Mouse (Mus musculus) CH12.LX (cell line): ENCODE results near the gene Gm20388. TPM values are rescaled to one million over a fixed set of nuclear protein-coding genes. Genes with fewer than 3 reads are reported as not detected.

ENCODE experiments used
- DNase-seq: peaks from one replicate; pipeline ENCODE4 v3.0.0-alpha.2; 2013; ENCODE audit errors: extremely low read depth
- H3K27ac ChIP-seq: 2 replicates; pipeline ENCODE4 v1.5.1; 2012; ENCODE audit warnings: low read depth, mild to moderate bottlenecking, control low read depth, moderate library complexity; ENCODE audit not compliant: insufficient read depth
- H3K27me3 ChIP-seq: replicated peaks from 2 replicates; pipeline ENCODE3; 2012; ENCODE audit warnings: inconsistent platforms
- H3K36me3 ChIP-seq, 2 experiments: replicated peaks in 1 of 2; 2 replicates each; pipeline versions ENCODE3 to v1.6.1; 2012; ENCODE audit warnings: inconsistent platforms in 1 of 2, low read length in 1 of 2, mild to moderate bottlenecking in 1 of 2, mixed read lengths in 1 of 2, moderate library complexity in 1 of 2; ENCODE audit not compliant: control insufficient read depth in 1 of 2, insufficient read depth in 1 of 2
- H3K4me1 ChIP-seq, 2 experiments: 2 replicates each; pipeline ENCODE4 v1.6.1; 2012; ENCODE audit warnings: inconsistent platforms in 1 of 2, moderate library complexity in 1 of 2; ENCODE audit not compliant: insufficient read depth in 2 of 2, control insufficient read depth in 1 of 2
- H3K4me2 ChIP-seq: 2 replicates; pipeline ENCODE4 v1.6.1; 2012; ENCODE audit warnings: low read depth, mild to moderate bottlenecking, control low read depth; ENCODE audit not compliant: poor library complexity, insufficient read depth, severe bottlenecking
- H3K4me3 ChIP-seq, 3 experiments: fragments of 150-350 bp in 1 of 3; sonication (generic) in 1 of 3; replicated peaks in 1 of 3; 2 replicates each; pipeline versions ENCODE3 to v1.5.1; 2011 to 2012; ENCODE audit warnings: low read depth in 2 of 3, low read length in 2 of 3, mild to moderate bottlenecking in 2 of 3, moderate library complexity in 2 of 3, control low read depth in 1 of 3, improper control_type of control experiment in 1 of 3, inconsistent platforms in 1 of 3, mixed read lengths in 1 of 3; ENCODE audit not compliant: poor library complexity in 1 of 3
- H3K79me2 ChIP-seq: replicated peaks from 2 replicates; pipeline ENCODE4 v1.6.1; 2012; ENCODE audit warnings: mild to moderate bottlenecking, moderate library complexity; ENCODE audit not compliant: control insufficient read depth, poor library complexity, insufficient read depth, severe bottlenecking; ENCODE audit errors: extremely low read depth
- H3K9ac ChIP-seq: 2 replicates; pipeline ENCODE4 v1.6.1; 2012; ENCODE audit warnings: low read depth, mild to moderate bottlenecking, control low read depth, moderate library complexity; ENCODE audit not compliant: insufficient read depth
- H3K9me3 ChIP-seq: replicated peaks from 2 replicates; pipeline ENCODE3; 2012; ENCODE audit warnings: low read length, inconsistent platforms, mixed read lengths
- BHLHE40 ChIP-seq: IDR thresholded peaks from 2 replicates; pipeline ENCODE4 v1.6.1; 2011; ENCODE audit warnings: mild to moderate bottlenecking, low read depth, low read length, improper control_type of control experiment
- CHD2 ChIP-seq: IDR thresholded peaks from 2 replicates; pipeline ENCODE4 v1.6.1; 2011; ENCODE audit warnings: low read length, improper control_type of control experiment
- E2F4 ChIP-seq: IDR thresholded peaks from 2 replicates; pipeline ENCODE4 v1.6.1; 2011; ENCODE audit warnings: low read depth, low read length, improper control_type of control experiment; ENCODE audit not compliant: insufficient replicate concordance
- ELF1 ChIP-seq: IDR thresholded peaks from 2 replicates; pipeline ENCODE4 v1.6.1; 2014; ENCODE audit warnings: low read depth, mild to moderate bottlenecking, inconsistent platforms, low read length, improper control_type of control experiment
- EP300 ChIP-seq: IDR thresholded peaks from 2 replicates; pipeline ENCODE4 v1.6.1; 2011; ENCODE audit warnings: low read length, improper control_type of control experiment
- ETS1 ChIP-seq: conservative IDR thresholded peaks from 2 replicates; pipeline ENCODE4 v1.6.1; 2012; ENCODE audit warnings: low read depth, mild to moderate bottlenecking, inconsistent platforms, low read length, improper control_type of control experiment, moderate library complexity
- HCFC1 ChIP-seq: IDR thresholded peaks from 2 replicates; pipeline ENCODE4 v1.6.1; 2012; ENCODE audit warnings: low read depth, mild to moderate bottlenecking, inconsistent platforms, low read length, improper control_type of control experiment
- IRF4 ChIP-seq: IDR thresholded peaks from 2 replicates; pipeline ENCODE4 v1.6.1; 2014; ENCODE audit warnings: low read depth, mild to moderate bottlenecking, inconsistent platforms, low read length, improper control_type of control experiment
- JUN ChIP-seq: IDR thresholded peaks from 2 replicates; pipeline ENCODE4 v1.6.1; 2011; ENCODE audit warnings: low read depth, mild to moderate bottlenecking, low read length, improper control_type of control experiment, moderate library complexity; ENCODE audit not compliant: insufficient read depth
- KAT2A ChIP-seq: IDR thresholded peaks from 2 replicates; pipeline ENCODE4 v1.6.1; 2012; ENCODE audit warnings: low read length, improper control_type of control experiment, inconsistent platforms; ENCODE audit not compliant: insufficient replicate concordance
- MAFK ChIP-seq: IDR thresholded peaks from 2 replicates; pipeline ENCODE4 v1.6.1; 2011; ENCODE audit warnings: low read length, improper control_type of control experiment; ENCODE audit not compliant: insufficient replicate concordance
- MAZ ChIP-seq: IDR thresholded peaks from 2 replicates; pipeline ENCODE4 v1.6.1; 2012; ENCODE audit warnings: low read depth, mild to moderate bottlenecking, inconsistent platforms, low read length, improper control_type of control experiment, moderate library complexity
- MYC ChIP-seq: IDR thresholded peaks from 2 replicates; pipeline ENCODE4 v1.6.1; 2011; ENCODE audit warnings: low read depth, mild to moderate bottlenecking, improper control_type of control experiment, low read length
- NELFE ChIP-seq: IDR thresholded peaks from 2 replicates; pipeline ENCODE4 v1.6.1; 2011; ENCODE audit warnings: low read depth, low read length, improper control_type of control experiment
- PAX5 ChIP-seq: IDR thresholded peaks from 2 replicates; pipeline ENCODE4 v1.6.1; 2012; ENCODE audit warnings: low read length, inconsistent platforms, mixed read lengths
- POLR2A ChIP-seq: IDR thresholded peaks from 2 replicates; pipeline ENCODE4 v1.6.1; 2011; ENCODE audit warnings: low read depth, mild to moderate bottlenecking, improper control_type of control experiment, low read length
- RAD21 ChIP-seq: IDR thresholded peaks from 2 replicates; pipeline ENCODE4 v1.6.1; 2011; ENCODE audit warnings: low read depth, mild to moderate bottlenecking, low read length, improper control_type of control experiment, moderate library complexity
- RCOR1 ChIP-seq: conservative IDR thresholded peaks from 2 replicates; pipeline ENCODE4 v1.6.1; 2012; ENCODE audit warnings: low read depth, mild to moderate bottlenecking, inconsistent platforms, low read length, improper control_type of control experiment
- UBTF ChIP-seq: IDR thresholded peaks from 2 replicates; pipeline ENCODE4 v1.6.1; 2012; ENCODE audit warnings: low read depth, mild to moderate bottlenecking, inconsistent platforms, low read length, improper control_type of control experiment, moderate library complexity
- USF1 ChIP-seq: IDR thresholded peaks from 2 replicates; pipeline ENCODE4 v1.6.1; 2014; ENCODE audit warnings: low read depth, mild to moderate bottlenecking, inconsistent platforms, low read length, improper control_type of control experiment
- USF2 ChIP-seq: conservative IDR thresholded peaks from 2 replicates; pipeline ENCODE4 v1.6.1; 2011; ENCODE audit warnings: low read depth, low read length, improper control_type of control experiment
- ZKSCAN1 ChIP-seq: IDR thresholded peaks from 2 replicates; pipeline ENCODE4 v1.6.1; 2012; ENCODE audit warnings: low read depth, inconsistent platforms, low read length, improper control_type of control experiment, borderline replicate concordance
- ZMIZ1 ChIP-seq: IDR thresholded peaks from 2 replicates; pipeline ENCODE4 v1.6.1; 2012; ENCODE audit warnings: low read depth, mild to moderate bottlenecking, inconsistent platforms, low read length, improper control_type of control experiment
- dilution Hi-C: fragments of 300-500 bp; cut with MboI; formaldehyde crosslinking; loops from 2 replicates; pipeline ENCODE4 v1.14.3; 2020; ENCODE audit warnings: low sequenced_read_pairs; ENCODE audit not compliant: extremely low pct_unique_long_range_greater_than_20kb, extremely low pct_ligation_motif_present
- in situ Hi-C: fragments of 300-500 bp; cut with MboI; formaldehyde crosslinking; loops from 3 replicates; pipeline ENCODE4 v1.14.3; 2019; ENCODE audit warnings: low sequenced_read_pairs, low pct_ligation_motif_present, low pct_unique_long_range_greater_than_20kb, mixed read lengths
- polyA plus RNA-seq: library from polyadenylated mRNA; unstranded; fragments of >175 nt; gene quantifications from 2 replicates; pipeline ENCODE4 v1.2.1, GENCODE M21; 2012; ENCODE audit warnings: low read depth; ENCODE audit not compliant: insufficient read length
- total RNA-seq, 2 experiments: library from RNA; depleted of rRNA; stranded (reverse); fragments of 300-350 nt in 1 of 2; fragments of >200 nt in 1 of 2; gene quantifications; 2 replicates each; pipeline ENCODE4 v1.2.3; 2012 to 2014

Gm20388 gene
- total and polyA plus RNA-seq, 3 experiments: 14.8 to 26.3 (median 22.2) TPM

DNA sequence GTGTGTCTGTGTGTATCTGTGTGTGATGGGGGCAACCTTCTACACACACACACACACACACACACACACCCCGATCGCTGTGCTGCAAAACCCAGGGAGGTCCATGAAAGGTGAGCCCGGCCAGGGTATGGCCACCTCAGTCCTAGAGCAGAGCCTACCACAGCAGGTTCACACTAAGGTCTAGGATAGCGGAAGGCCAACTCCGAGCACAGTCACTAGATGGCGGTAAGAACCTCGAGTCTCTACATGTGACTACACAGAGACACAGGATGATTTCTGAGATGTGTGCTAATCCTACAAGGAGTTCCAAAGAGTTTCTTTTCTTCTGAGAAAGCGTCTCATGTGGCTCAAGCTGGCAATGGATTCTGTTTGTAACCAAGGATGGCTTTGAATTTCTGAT is 2016.7 kb downstream of the Gm20388 start (continued):
- peak; percentile 62 for TF ChIP-seq ELF1
- TF ChIP-seq UBTF: no peak
- TF ChIP-seq RAD21: peak; percentile 55
- TF ChIP-seq ZKSCAN1: no peak
- TF ChIP-seq NELFE: no peak
- TF ChIP-seq KAT2A: no peak
- TF ChIP-seq, all 38 proteins: peak for 9

DNA sequence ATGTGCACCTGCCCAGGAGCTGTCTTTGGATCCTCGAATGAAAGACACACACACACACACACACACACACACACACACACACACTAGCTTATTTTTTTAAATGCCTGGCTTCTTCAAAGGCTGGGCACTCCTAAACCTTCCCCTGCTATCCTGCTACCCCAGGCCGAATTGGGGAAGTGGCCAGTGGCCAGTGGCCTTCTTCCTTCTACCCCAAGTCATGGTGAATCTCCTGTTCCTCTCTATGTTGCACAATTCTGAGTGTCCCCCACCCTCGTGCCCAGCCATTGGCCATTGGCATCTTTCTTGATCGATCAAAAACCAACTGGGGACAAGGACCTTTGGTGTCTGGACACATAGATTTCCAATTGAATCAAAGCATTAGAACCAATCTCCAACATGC is 2019.4 kb downstream of the Gm20388 start:
- dilution Hi-C loops (no loop called here), in situ Hi-C loops (loop anchor here (10.0 kb wide), 1 partner anchor 215 kb away; no protein-coding TSS in a partner anchor)
- DNase-seq: no peak
- H3K4me1 ChIP-seq: peaks cover 23 to 63% of the 10 kb centered on the region in 2 experiments
- H3K79me2 ChIP-seq: no peaks in the 10 kb centered on the region
- TF ChIP-seq MAFK: no peak
- no peak for TF ChIP-seq UBTF
- no peak for TF ChIP-seq ZMIZ1
- TF ChIP-seq MAZ: no peak
- TF ChIP-seq USF2: no peak
- TF ChIP-seq PAX5: no peak
- no peak for TF ChIP-seq USF1
- no peak for TF ChIP-seq E2F4
- TF ChIP-seq ETS1: no peak
- TF ChIP-seq IRF4: no peak
- TF ChIP-seq CHD2: no peak
- no peak for TF ChIP-seq POLR2A
- no peak for TF ChIP-seq BHLHE40
- TF ChIP-seq RAD21: no peak
- no peak for TF ChIP-seq KAT2A
- TF ChIP-seq JUN: no peak
- no peak for TF ChIP-seq MYC
- no peak for TF ChIP-seq HCFC1
- no peak for TF ChIP-seq EP300
- TF ChIP-seq RCOR1: no peak
- H3K4me2 ChIP-seq: no peak overlapping the region
- H3K4me3 ChIP-seq: no peak overlapping the region
- H3K9me3 ChIP-seq: peaks cover 3% of the 10 kb centered on the region
- no peaks in the 10 kb centered on the region for H3K36me3 ChIP-seq
- no peak overlapping the region for H3K27ac ChIP-seq
- H3K27me3 ChIP-seq: no peaks in the 10 kb centered on the region
- H3K9ac ChIP-seq: no peak overlapping the region
